Mouse (Mus musculus) ES-E14 (cell line): ENCODE results near the gene Slc5a3.

Source experiments
- HCFC1 ChIP-seq: IDR thresholded peaks from 2 replicates; pipeline ENCODE4 v1.6.1; 2012; ENCODE audit warnings: low read length, inconsistent platforms, borderline replicate concordance; ENCODE audit not compliant: insufficient read depth
- ZC3H11A ChIP-seq: IDR thresholded peaks from 2 replicates; pipeline ENCODE4 v1.6.1; 2012; ENCODE audit warnings: low read depth, mild to moderate bottlenecking, inconsistent platforms, low read length, borderline replicate concordance

- TF ChIP-seq HCFC1 (no peak), ZC3H11A (no peak)
Measured at GRCm38 (mm10) chr16:92019141-92020118, 38.7 kb upstream of the Slc5a3 start.
